Comparison of ENCODE assay signal across 8 mouse cellular contexts in the genomic region with DNA sequence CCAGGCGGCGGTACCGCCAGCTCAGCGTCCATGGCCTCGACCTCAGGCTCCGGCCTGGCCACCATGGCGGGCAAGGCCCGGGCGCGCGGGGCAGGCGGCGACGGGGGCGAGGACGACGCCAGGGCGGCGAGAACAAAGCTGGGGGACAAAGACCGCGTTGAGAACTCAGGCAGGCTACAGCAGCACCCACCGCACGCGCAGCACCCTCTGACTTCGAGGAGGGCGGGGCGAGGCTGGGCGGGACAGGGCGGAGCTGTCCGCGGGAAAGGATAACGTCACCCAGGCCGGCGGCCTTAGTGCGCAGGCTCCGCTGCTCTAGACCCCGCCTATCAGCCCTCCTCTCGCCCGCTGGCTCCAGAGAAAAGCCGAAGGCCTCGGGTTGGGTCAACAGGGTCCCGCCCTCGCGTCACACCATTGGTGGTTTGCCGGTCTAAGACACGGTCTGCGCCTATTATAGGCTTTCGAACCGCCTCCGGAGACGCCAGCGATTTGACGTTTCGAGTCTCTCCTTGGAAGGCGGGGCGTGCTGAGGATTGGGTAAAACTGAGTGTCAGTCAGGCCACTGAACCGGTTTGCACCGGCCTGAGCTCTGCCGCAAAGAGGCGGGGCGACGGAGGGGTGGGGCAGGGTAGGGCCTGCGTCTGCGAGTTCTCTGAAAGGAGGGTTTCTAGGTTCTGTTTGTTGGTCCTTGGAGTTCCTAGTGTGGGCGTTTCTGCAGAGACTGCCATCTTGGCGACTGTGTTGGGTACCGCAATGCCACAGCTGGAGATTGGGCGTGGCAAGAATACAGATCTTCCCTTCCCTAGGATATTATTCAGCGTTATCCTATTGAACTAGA. TPM values are rescaled to one million over a fixed set of nuclear protein-coding genes. Genes with fewer than 3 reads are reported as not detected.
A peak's percentile ranks its signal among the peaks of the same experiment; 100 is the strongest.
DNase-seq lines count a peak whose midpoint lies in the region; ATAC-seq and TF ChIP-seq lines count a peak whose summit lies in the region.

A gene (minus strand): TSS at position 235 of the 838 bp plus-strand sequence.

- WGBS in forebrain, embryonic 11.5 days, result under 1% methylated on average over 69 of the region's 69 CpGs
- under 1% methylated on average over 69 of the region's 69 CpGs for WGBS in heart, embryonic 16.5 days
- WGBS in liver, embryonic 15.5 days (ENCODE audit: insufficient replicate concordance), result under 1% methylated on average over 69 of the region's 69 CpGs
- under 1% methylated on average over 69 of the region's 69 CpGs for WGBS in neural tube, embryonic 12.5 days

- in situ Hi-C loops in CH12.LX (cut with MboI; ENCODE audit: low pct_ligation_motif_present, low pct_unique_long_range_greater_than_20kb, low sequenced_read_pairs), result no loop called here

- H3K9ac ChIP-seq in CH12.LX (ENCODE audit: insufficient read depth, low read depth), result peak within 1 kb of the TSS; percentile 75
- peak within 1 kb of the TSS; percentile 89 for H3K9ac ChIP-seq in forebrain, embryonic 11.5 days (ENCODE audit: low read length)
- H3K9ac ChIP-seq in heart, embryonic 16.5 days (ENCODE audit: low read length), result peak within 1 kb of the TSS; percentile 94
- peak within 1 kb of the TSS; percentile 90 for H3K9ac ChIP-seq in liver, embryonic 15.5 days
- H3K9ac ChIP-seq in neural tube, embryonic 12.5 days, result peak within 1 kb of the TSS; percentile 99

- dilution Hi-C loops in CH12.LX (cut with MboI; ENCODE audit: extremely low pct_ligation_motif_present, extremely low pct_unique_long_range_greater_than_20kb, low sequenced_read_pairs), result no loop called here

- peak within 1 kb of the TSS; percentile 92 to 97 (median 96) for H3K4me3 ChIP-seq in CH12.LX (replicated peaks in 1 of 3; ENCODE audit: low read depth in 2 of 3, low read length in 2 of 3, poor library complexity in 1 of 3)
- H3K4me3 ChIP-seq in forebrain, embryonic 11.5 days (ENCODE audit: low read depth, low read length), result peak within 1 kb of the TSS; percentile 68
- peak within 1 kb of the TSS; percentile 82 for H3K4me3 ChIP-seq in heart, embryonic 16.5 days (ENCODE audit: low read length)
- peak within 1 kb of the TSS; percentile 74 for H3K4me3 ChIP-seq in liver, embryonic 15.5 days (replicated peaks)
- peak within 1 kb of the TSS; percentile 98 for H3K4me3 ChIP-seq in neural tube, embryonic 12.5 days

- peak; percentile 98 for ATAC-seq in forebrain, embryonic 11.5 days (replicated peaks; ENCODE audit: low FRiP score)
- ATAC-seq in heart, embryonic 16.5 days (replicated peaks; ENCODE audit: extremely low read depth, insufficient read depth, low FRiP score), result peak; percentile 97
- ATAC-seq in liver, embryonic 15.5 days (ENCODE audit: insufficient read depth), result peak; percentile 96
- ATAC-seq in neural tube, embryonic 12.5 days (ENCODE audit: low FRiP score, low read depth), result peak; percentile 98

- peak within 1 kb of the TSS; percentile 63 for H3K27ac ChIP-seq in CH12.LX (ENCODE audit: insufficient read depth, low read depth)
- peak within 1 kb of the TSS; percentile 79 for H3K27ac ChIP-seq in forebrain, embryonic 11.5 days (ENCODE audit: low read depth, low read length)
- H3K27ac ChIP-seq in heart, embryonic 16.5 days (ENCODE audit: low read length), result peak within 1 kb of the TSS; percentile 94
- H3K27ac ChIP-seq in liver, embryonic 15.5 days (replicated peaks), result peak within 1 kb of the TSS; percentile 89
- peak within 1 kb of the TSS; percentile 95 for H3K27ac ChIP-seq in neural tube, embryonic 12.5 days

- peak; percentile 100 for DNase-seq in CH12.LX (ENCODE audit: extremely low read depth)
- DNase-seq in c-Kit-positive CD71-positive TER-119-negative erythroid progenitor cells, embryonic 14.5 days (ENCODE audit: low read depth), result peak; percentile 99
- peak; percentile 99 for DNase-seq in forebrain, embryonic 11.5 days (ENCODE audit: low spot score)
- peak; percentile 99 to 100 for DNase-seq in kidney, postnatal 36 days
- peak; percentile 100 for DNase-seq in telencephalon, adult 2 months (ENCODE audit: low read depth, low spot score)

- peak within 1 kb of the TSS; percentile 91 for H3K4me2 ChIP-seq in CH12.LX (ENCODE audit: insufficient read depth, low read depth, poor library complexity, severe bottlenecking)
- peak within 1 kb of the TSS; percentile 62 for H3K4me2 ChIP-seq in forebrain, embryonic 11.5 days (ENCODE audit: low read depth, low read length, severe bottlenecking)
- H3K4me2 ChIP-seq in heart, embryonic 16.5 days (ENCODE audit: low read depth, low read length), result peak within 1 kb of the TSS; percentile 76
- H3K4me2 ChIP-seq in liver, embryonic 15.5 days, result peak within 1 kb of the TSS; percentile 99
- peak within 1 kb of the TSS; percentile 73 for H3K4me2 ChIP-seq in neural tube, embryonic 12.5 days (replicated peaks)

- H3K79me2 ChIP-seq in CH12.LX (replicated peaks; ENCODE audit: control insufficient read depth, extremely low read depth, insufficient read depth, poor library complexity, severe bottlenecking), result peaks cover 36% of the 10 kb centered on the region

- TF ChIP-seq POLR2A in CH12.LX (IDR thresholded peaks at IDR 0.05; ENCODE audit: low read depth, low read length), result peak; percentile 84

- H3K9me3 ChIP-seq in CH12.LX (replicated peaks; ENCODE audit: low read length), result no peaks in the 10 kb centered on the region
- H3K9me3 ChIP-seq in forebrain, embryonic 11.5 days (ENCODE audit: control insufficient read depth, low read length), result no peaks in the 10 kb centered on the region
- no peaks in the 10 kb centered on the region for H3K9me3 ChIP-seq in heart, embryonic 16.5 days (replicated peaks; ENCODE audit: control insufficient read depth, low read length)
- no peaks in the 10 kb centered on the region for H3K9me3 ChIP-seq in liver, embryonic 15.5 days (replicated peaks)
- no peaks in the 10 kb centered on the region for H3K9me3 ChIP-seq in neural tube, embryonic 12.5 days

- no peak for TF ChIP-seq CTCF in CH12.LX (conservative IDR thresholded peaks at IDR 0.05 in 1 of 2, IDR thresholded peaks at IDR 0.05 in 1 of 2; ENCODE audit: low read depth in 2 of 2, low read length in 2 of 2)

- no peak for TF ChIP-seq EP300 in CH12.LX (IDR thresholded peaks at IDR 0.05; ENCODE audit: low read length)

- H3K27me3 ChIP-seq in CH12.LX (replicated peaks), result no peaks in the 10 kb centered on the region
- no peaks in the 10 kb centered on the region for H3K27me3 ChIP-seq in forebrain, embryonic 11.5 days (ENCODE audit: control insufficient read depth, insufficient read depth, low read length)
- H3K27me3 ChIP-seq in heart, embryonic 16.5 days (ENCODE audit: control insufficient read depth, insufficient read depth, low read length), result no peaks in the 10 kb centered on the region
- no peaks in the 10 kb centered on the region for H3K27me3 ChIP-seq in liver, embryonic 15.5 days
- no peaks in the 10 kb centered on the region for H3K27me3 ChIP-seq in neural tube, embryonic 12.5 days (replicated peaks)

- H3K4me1 ChIP-seq in CH12.LX (ENCODE audit: control insufficient read depth in 1 of 2, insufficient read depth in 2 of 2), result peaks cover 9 to 43% of the 10 kb centered on the region in 2 experiments
- H3K4me1 ChIP-seq in forebrain, embryonic 11.5 days (replicated peaks; ENCODE audit: control insufficient read depth, insufficient read depth, low read length), result peaks cover 7% of the 10 kb centered on the region; the same call in 1 of the 2 replicates
- peaks cover 12% of the 10 kb centered on the region for H3K4me1 ChIP-seq in heart, embryonic 16.5 days (ENCODE audit: control insufficient read depth, insufficient read depth, low read length)
- peaks cover 26% of the 10 kb centered on the region for H3K4me1 ChIP-seq in liver, embryonic 15.5 days (replicated peaks)
- peaks cover 34% of the 10 kb centered on the region for H3K4me1 ChIP-seq in neural tube, embryonic 12.5 days

- H3K36me3 ChIP-seq in CH12.LX (replicated peaks in 1 of 2; ENCODE audit: control insufficient read depth in 1 of 2, insufficient read depth in 1 of 2, low read length in 1 of 2), result peaks cover 0 to 22% of the 10 kb centered on the region in 2 experiments
- H3K36me3 ChIP-seq in forebrain, embryonic 11.5 days (ENCODE audit: control insufficient read depth, insufficient read depth, low read length), result no peaks in the 10 kb centered on the region; the same call in 1 of the 2 replicates
- H3K36me3 ChIP-seq in heart, embryonic 16.5 days (ENCODE audit: control insufficient read depth, insufficient read depth), result no peaks in the 10 kb centered on the region
- no peaks in the 10 kb centered on the region for H3K36me3 ChIP-seq in liver, embryonic 15.5 days (replicated peaks)
- 0 out of 2 replicates have a peak, but pooled peaks cover 7% of the 10 kb centered on the region for H3K36me3 ChIP-seq in neural tube, embryonic 12.5 days

- no peak for TF ChIP-seq RAD21 in CH12.LX (IDR thresholded peaks at IDR 0.05; ENCODE audit: low read depth, low read length)

TF ChIP-seq in CH12.LX, 34 proteins besides CTCF, POLR2A, EP300 and RAD21 (continues in another document):
- TF ChIP-seq CHD1 (IDR thresholded peaks at IDR 0.05; ENCODE audit: low read depth, low read length), result no peak
- TF ChIP-seq SMC3 (IDR thresholded peaks at IDR 0.05; ENCODE audit: low read depth, low read length), result no peak; the same call in 1 of the 2 replicates
- no peak; the same call in 1 of the 2 replicates for TF ChIP-seq JUND (conservative IDR thresholded peaks at IDR 0.05; ENCODE audit: low read depth, low read length)
- TF ChIP-seq MEF2A (IDR thresholded peaks at IDR 0.05; ENCODE audit: borderline replicate concordance, low read depth, low read length), result peak; percentile 47; the same call in 1 of the 2 replicates
- TF ChIP-seq HCFC1 (IDR thresholded peaks at IDR 0.05; ENCODE audit: low read depth, low read length), result peak; percentile 54
- TF ChIP-seq ZMIZ1 (IDR thresholded peaks at IDR 0.05; ENCODE audit: low read depth, low read length), result peak; percentile 71
- peak; percentile 62 for TF ChIP-seq TCF12 (IDR thresholded peaks at IDR 0.05; ENCODE audit: low read depth, low read length)
- TF ChIP-seq CHD2 (IDR thresholded peaks at IDR 0.05; ENCODE audit: low read length), result peak; percentile 87
- TF ChIP-seq E2F4 (IDR thresholded peaks at IDR 0.05; ENCODE audit: insufficient replicate concordance, low read depth, low read length), result no peak
- no peak for TF ChIP-seq ZNF384 (IDR thresholded peaks at IDR 0.05; ENCODE audit: low read depth, low read length)
- 0 out of 2 replicates have a peak, but pooled peaks have one; percentile 71 for TF ChIP-seq TBP (conservative IDR thresholded peaks at IDR 0.05; ENCODE audit: low read depth, low read length)
- TF ChIP-seq KAT2A (IDR thresholded peaks at IDR 0.05; ENCODE audit: insufficient replicate concordance, low read length), result no peak
- no peak for TF ChIP-seq PAX5 (IDR thresholded peaks at IDR 0.05; ENCODE audit: low read length)

RNA-seq across cellular contexts. Expression of the gene that starts here (rescaled TPM):
- total RNA-seq in CH12.LX (2012; rRNA removed) (56.7 and 65.3 TPM in 2 replicates), CH12.LX (2014; rRNA removed) (51.9 and 54.7 TPM in 2 replicates)
- polyA plus RNA-seq in CH12.LX (2012; ENCODE audit: insufficient read length, low read depth), result 38.9 and 48.1 TPM in 2 replicates
- polyA plus RNA-seq in forebrain, embryonic 11.5 days (2014; fragmentation: Nextera tagmentation; extraction: Ambion mirVana), result 259 and 277 TPM in 2 replicates
- 63.3 and 69.9 TPM in 2 replicates for polyA plus RNA-seq in heart, embryonic 16.5 days (2015; fragmentation: Nextera tagmentation; extraction: Ambion mirVana)
- 15.9 and 17.0 TPM in 2 replicates for polyA plus RNA-seq in liver, embryonic 15.5 days (2015; fragmentation: Nextera tagmentation; extraction: Ambion mirVana)
- 346 and 373 TPM in 2 replicates for polyA plus RNA-seq in neural tube, embryonic 12.5 days (2016; fragmentation: Nextera tagmentation; extraction: Ambion mirVana)

Comparison
In these comparisons a context has a peak if more than half of its experiments do, and no peak if none do; other contexts are left out.
1. Peak in every context shown above with its lines: DNase-seq, ATAC-seq, H3K4me3 ChIP-seq and H3K27ac ChIP-seq.